In genomic region chr5:52240540-52240939, GRCm38 (mm10) we compare ENCODE assay signal across 9 mouse cellular contexts. TPM values are rescaled to one million over a fixed set of nuclear protein-coding genes. Genes with fewer than 3 reads are reported as not detected.
DNase-seq lines count a peak whose midpoint lies in the region; ATAC-seq and TF ChIP-seq lines count a peak whose summit lies in the region.
"Had no signal": no experiment of that assay in that cellular context is flagged by ENCODE, and none has a peak within 500 bp of the region (broad histone marks: within the 10 kb centered on the region; RNA-seq: fewer than 3 reads in every experiment).

No protein-coding gene starts in this region.

- TF ChIP-seq CTCF in ES-Bruce4 (IDR thresholded peaks at IDR 0.05; ENCODE audit: low read depth, low read length): peak; percentile 56
- TF ChIP-seq CTCF in liver, embryonic 14.5 days (IDR thresholded peaks at IDR 0.05; ENCODE audit: low read depth): peak; percentile 67

- no peaks in the 10 kb centered on the region for H3K9me3 ChIP-seq in kidney, embryonic 14.5 days (ENCODE audit: control insufficient read depth, low read length)
- H3K9me3 ChIP-seq in ES-Bruce4 (replicated peaks; ENCODE audit: control insufficient read depth, insufficient read depth, low read length, poor library complexity, severe bottlenecking): no peaks in the 10 kb centered on the region
- no peaks in the 10 kb centered on the region for H3K9me3 ChIP-seq in liver, embryonic 14.5 days (ENCODE audit: control insufficient read depth, low read length)
- no peaks in the 10 kb centered on the region for H3K9me3 ChIP-seq in intestine, embryonic 16.5 days (ENCODE audit: control insufficient read depth, low read length)
- H3K9me3 ChIP-seq: liver, embryonic 13.5 days had no signal

- no peaks in the 10 kb centered on the region for H3K4me1 ChIP-seq in kidney, embryonic 14.5 days (ENCODE audit: control insufficient read depth, insufficient read depth, low read length)
- no peaks in the 10 kb centered on the region for H3K4me1 ChIP-seq in ES-Bruce4 (ENCODE audit: control insufficient read depth, insufficient read depth, low read length)
- no peaks in the 10 kb centered on the region; a peak in 1 of 4 replicates for H3K4me1 ChIP-seq in liver, embryonic 14.5 days (replicated peaks; ENCODE audit: control insufficient read depth in 2 of 2, insufficient read depth in 2 of 2, low read length in 1 of 2)
- H3K4me1 ChIP-seq in intestine, embryonic 16.5 days (ENCODE audit: control insufficient read depth, insufficient read depth, low read length): no peaks in the 10 kb centered on the region
- H3K4me1 ChIP-seq: liver, embryonic 13.5 days had no signal

- no peak overlapping the region for H3K4me2 ChIP-seq in kidney, embryonic 14.5 days (replicated peaks; ENCODE audit: low read depth, low read length)
- H3K4me2 ChIP-seq in liver, embryonic 14.5 days (ENCODE audit: low read depth): no peak overlapping the region
- no peak overlapping the region for H3K4me2 ChIP-seq in intestine, embryonic 16.5 days (ENCODE audit: low read depth, low read length)
- H3K4me2 ChIP-seq: liver, embryonic 13.5 days had no signal

- no peak overlapping the region for H3K4me3 ChIP-seq in kidney, embryonic 14.5 days (ENCODE audit: low read length)
- H3K4me3 ChIP-seq in ES-Bruce4 (ENCODE audit: low read depth, low read length): no peak overlapping the region
- no peak overlapping the region for H3K4me3 ChIP-seq in liver, embryonic 14.5 days (ENCODE audit: insufficient read depth in 1 of 2, low read depth in 2 of 2, low read length in 2 of 2)
- no peak overlapping the region for H3K4me3 ChIP-seq in intestine, embryonic 16.5 days (ENCODE audit: low read length)
- H3K4me3 ChIP-seq: liver, embryonic 13.5 days had no signal

- 0% methylated on average over 2 of the region's 2 CpGs for WGBS in kidney, embryonic 14.5 days
- 4% methylated on average over 2 of the region's 2 CpGs for WGBS in liver, embryonic 14.5 days (ENCODE audit: insufficient replicate concordance)
- 13% methylated on average over 2 of the region's 2 CpGs for WGBS in intestine, embryonic 16.5 days

- intact Hi-C loops in gastrocnemius, postnatal 14 days (cut with DNase I; ENCODE audit: low total_unique reads): loop anchor here (5.0 kb wide), 1 partner anchor 108 kb away; no protein-coding TSS in a partner anchor

- no peaks in the 10 kb centered on the region for H3K27me3 ChIP-seq in kidney, embryonic 14.5 days (ENCODE audit: control insufficient read depth, insufficient read depth, low read length)
- no peaks in the 10 kb centered on the region for H3K27me3 ChIP-seq in ES-Bruce4 (ENCODE audit: control insufficient read depth, insufficient read depth, low read length, poor library complexity, severe bottlenecking)
- no peaks in the 10 kb centered on the region for H3K27me3 ChIP-seq in liver, embryonic 14.5 days (ENCODE audit: control insufficient read depth, insufficient read depth, low read length)
- H3K27me3 ChIP-seq in intestine, embryonic 16.5 days (replicated peaks; ENCODE audit: control insufficient read depth, insufficient read depth, low read length): no peaks in the 10 kb centered on the region
- H3K27me3 ChIP-seq: liver, embryonic 13.5 days had no signal

- DNase-seq in kidney, adult 18-20 months: peak; percentile 52
- peak; percentile 42 to 71 for DNase-seq in adrenal gland, postnatal 36 days
- no peak for DNase-seq in liver, embryonic 14.5 days (ENCODE audit: low read depth in 3 of 3, low spot score in 3 of 3)
- no peak for DNase-seq in gastrocnemius, postnatal 14 days
- DNase-seq in urinary bladder, postnatal 10 days (ENCODE audit: low spot score): no peak
- DNase-seq: liver, embryonic 13.5 days had no signal

- no peak for ATAC-seq in kidney, embryonic 14.5 days (ENCODE audit: low FRiP score, low TSS enrichment)
- no peak for ATAC-seq in liver, embryonic 14.5 days (ENCODE audit: insufficient read depth)
- no peak for ATAC-seq in intestine, embryonic 16.5 days

- no peak for TF ChIP-seq POLR2A in ES-Bruce4 (IDR thresholded peaks at IDR 0.05; ENCODE audit: insufficient read depth, low read length)

- TF ChIP-seq EP300 in ES-Bruce4 (IDR thresholded peaks at IDR 0.05; ENCODE audit: insufficient read depth, low read depth, low read length): no peak
- TF ChIP-seq EP300 in liver, embryonic 14.5 days (IDR thresholded peaks at IDR 0.05; ENCODE audit: low read depth): no peak

- H3K36me3 ChIP-seq in kidney, embryonic 14.5 days (ENCODE audit: control insufficient read depth, insufficient read depth, low read length): no peaks in the 10 kb centered on the region
- H3K36me3 ChIP-seq in ES-Bruce4 (ENCODE audit: control insufficient read depth, insufficient read depth, low read length, poor library complexity, severe bottlenecking): no peaks in the 10 kb centered on the region
- H3K36me3 ChIP-seq in liver, embryonic 14.5 days (replicated peaks; ENCODE audit: control insufficient read depth, insufficient read depth, low read depth): no peaks in the 10 kb centered on the region
- H3K36me3 ChIP-seq in intestine, embryonic 16.5 days (ENCODE audit: control insufficient read depth, insufficient read depth, low read length): no peaks in the 10 kb centered on the region
- H3K36me3 ChIP-seq: liver, embryonic 13.5 days had no signal

- no peak overlapping the region for H3K9ac ChIP-seq in kidney, embryonic 14.5 days (ENCODE audit: low read depth, low read length)
- H3K9ac ChIP-seq in ES-Bruce4 (ENCODE audit: low read depth, poor library complexity, severe bottlenecking): no peak overlapping the region
- no peak overlapping the region for H3K9ac ChIP-seq in liver, embryonic 14.5 days (replicated peaks)
- H3K9ac ChIP-seq in intestine, embryonic 16.5 days (ENCODE audit: low read depth, low read length): no peak overlapping the region
- H3K9ac ChIP-seq: liver, embryonic 13.5 days had no signal

- no peak overlapping the region for H3K27ac ChIP-seq in kidney, embryonic 14.5 days (ENCODE audit: low read depth, low read length)
- H3K27ac ChIP-seq in ES-Bruce4 (ENCODE audit: insufficient read depth, low read length): no peak overlapping the region
- H3K27ac ChIP-seq in liver, embryonic 14.5 days: no peak overlapping the region
- H3K27ac ChIP-seq in intestine, embryonic 16.5 days (ENCODE audit: low read length): no peak overlapping the region
- H3K27ac ChIP-seq: liver, embryonic 13.5 days had no signal

RNA-seq across cellular contexts. Expression of gene Dhx15, which starts 50.2 kb away (rescaled TPM):
- polyA plus RNA-seq in kidney, embryonic 14.5 days (2014; fragmentation: Nextera tagmentation; extraction: Ambion mirVana): 112 and 124 TPM in 2 replicates
- polyA plus RNA-seq in ES-Bruce4 (2011; ENCODE audit: insufficient read depth, insufficient read length, low read depth, missing spikeins): 335 and 350 TPM in 2 replicates
- 100 to 1,000 TPM; 108 to 134 TPM for total RNA-seq in adrenal gland, postnatal 36 days (2021)
- polyA plus RNA-seq in liver, embryonic 14.5 days (2012; rRNA removed): 41.4 and 57.4 TPM in 2 replicates
- polyA plus RNA-seq in liver, embryonic 14.5 days (2014; fragmentation: Nextera tagmentation; extraction: Ambion mirVana): 34.9 and 36.6 TPM in 2 replicates
- 10 to 100 TPM; 36.0 to 39.1 TPM for total RNA-seq in gastrocnemius, postnatal 14 days (2021)
- 118 and 127 TPM in 2 replicates for polyA plus RNA-seq in intestine, embryonic 16.5 days (2015; fragmentation: Nextera tagmentation; extraction: Ambion mirVana)

Comparison
In these comparisons a context has a peak if more than half of its experiments do, and no peak if none do; other contexts are left out.
1. DNase-seq: peak in kidney, adult 18-20 months (single experiment) and adrenal gland, postnatal 36 days (2 of 2); none in liver, embryonic 14.5 days (0 of 3), gastrocnemius, postnatal 14 days (single experiment) and urinary bladder, postnatal 10 days (single experiment).